Mouse (Mus musculus) limb, embryonic 13.5 days (tissue): Measurements from ENCODE around the gene Nsl1. TPM values are rescaled to one million over a fixed set of nuclear protein-coding genes. Genes with fewer than 3 reads are reported as not detected.

Source experiments
- ATAC-seq: fragments of 200-750 bp; cut with Nextera tagmentation; 2 replicates; pipeline ENCODE4 v1.8.0; 2017; ENCODE audit warnings: low read depth, moderate number of reproducible peaks, moderate TSS enrichment; ENCODE audit not compliant: low FRiP score
- H3K27ac ChIP-seq: fragments of 300-500 bp; sonication (generic); 2 replicates; pipeline ENCODE4 v1.5.1; 2015; ENCODE audit warnings: inconsistent platforms, mild to moderate bottlenecking, moderate library complexity
- H3K27me3 ChIP-seq: fragments of 300-500 bp; sonication (generic); 2 replicates; pipeline ENCODE4 v1.6.1; 2015; ENCODE audit warnings: mild to moderate bottlenecking, inconsistent platforms
- H3K36me3 ChIP-seq: fragments of 300-500 bp; sonication (generic); 2 replicates; pipeline ENCODE4 v1.6.1; 2015; ENCODE audit warnings: inconsistent platforms, mild to moderate bottlenecking, moderate library complexity
- H3K4me1 ChIP-seq: fragments of 300-500 bp; sonication (generic); 2 replicates; pipeline ENCODE4 v1.6.1; 2015; ENCODE audit warnings: inconsistent platforms
- H3K4me2 ChIP-seq: fragments of 300-500 bp; sonication (generic); replicated peaks from 2 replicates; pipeline ENCODE4 v1.6.1; 2015; ENCODE audit warnings: inconsistent platforms, mild to moderate bottlenecking, moderate library complexity
- H3K4me3 ChIP-seq: fragments of 300-500 bp; sonication (generic); 2 replicates; pipeline ENCODE4 v1.5.1; 2015; ENCODE audit warnings: moderate library complexity, mild to moderate bottlenecking, inconsistent platforms
- H3K9ac ChIP-seq: fragments of 300-500 bp; sonication (generic); 2 replicates; pipeline ENCODE4 v1.6.1; 2015; ENCODE audit warnings: mild to moderate bottlenecking, inconsistent platforms
- H3K9me3 ChIP-seq: fragments of 300-500 bp; sonication (generic); 2 replicates; pipeline ENCODE4 v1.6.1; 2016; ENCODE audit warnings: inconsistent platforms
- WGBS: fragments of 180-500 bp; shearing (Covaris S2); methylation state at CpG from one replicate; pipeline ENCODE4 v1.1.7; 2015; 5-methylcytosine and 5-hydroxymethylcytosine counted together
- polyA plus RNA-seq: library from polyadenylated mRNA; unstranded; fragments of >200 nt; fragmentation: Nextera tagmentation; extraction: Ambion mirVana; gene quantifications from 2 replicates; pipeline ENCODE4 v1.2.1, GENCODE M21; 2015

The Nsl1 gene
- polyA plus RNA-seq, 1 experiment from 2014 or later = 24.2 TPM

- H3K36me3 ChIP-seq = peaks cover 4% of the 10 kb centered on the region; the same call in 1 of the 2 replicates
- peak overlapping the region; percentile 64 for H3K4me3 ChIP-seq
- no peak overlapping the region for H3K27ac ChIP-seq
- peaks cover 28% of the 10 kb centered on the region for H3K4me1 ChIP-seq
- peaks cover 6% of the 10 kb centered on the region; the same call in 1 of the 2 replicates for H3K9me3 ChIP-seq
- peaks cover 17% of the 10 kb centered on the region; the same call in 1 of the 2 replicates for H3K27me3 ChIP-seq
- WGBS = 33% methylated on average over 5 of the region's 5 CpGs
- H3K4me2 ChIP-seq = peak overlapping the region; percentile 95
- peak overlapping the region; percentile 71; the same call in 1 of the 2 replicates for H3K9ac ChIP-seq
- ATAC-seq = no peak
Measured at GRCm38 (mm10) chr1:191099114-191099513, 36.3 kb downstream of the Nsl1 start.

GRCm38 (mm10) chr1:191099772-191100291 is 37.0 kb downstream of the Nsl1 start:
- H3K4me3 ChIP-seq = no peak overlapping the region
- peaks cover 4% of the 10 kb centered on the region; the same call in 1 of the 2 replicates for H3K36me3 ChIP-seq
- no peak overlapping the region for H3K27ac ChIP-seq
- H3K4me1 ChIP-seq = peaks cover 28% of the 10 kb centered on the region
- no peak overlapping the region for H3K9ac ChIP-seq
- WGBS = 58% methylated on average over 5 of the region's 5 CpGs
- ATAC-seq = no peak
- H3K27me3 ChIP-seq = peaks cover 17% of the 10 kb centered on the region; the same call in 1 of the 2 replicates
- H3K9me3 ChIP-seq = peaks cover 6% of the 10 kb centered on the region; the same call in 1 of the 2 replicates
- H3K4me2 ChIP-seq = peak overlapping the region; percentile 95

- ATAC-seq = no peak
- Histone ChIP-seq H3K4me1 (peaks cover 18% of the 10 kb centered on the region), H3K27me3 (peaks cover 17% of the 10 kb centered on the region; the same call in 1 of the 2 replicates), H3K36me3 (peaks cover 4% of the 10 kb centered on the region; the same call in 1 of the 2 replicates), H3K4me2 (no peak overlapping the region), H3K4me3 (no peak overlapping the region), H3K9me3 (peaks cover 6% of the 10 kb centered on the region; the same call in 1 of the 2 replicates), H3K27ac (no peak overlapping the region), H3K9ac (no peak overlapping the region)
- 77% methylated on average over 15 of the region's 15 CpGs for WGBS
Measured at GRCm38 (mm10) chr1:191102730-191103370, 40.0 kb downstream of the Nsl1 start.

- H3K36me3 ChIP-seq = peaks cover 10% of the 10 kb centered on the region
- no peak overlapping the region for H3K4me3 ChIP-seq
- no peaks in the 10 kb centered on the region for H3K4me1 ChIP-seq
- 0 out of 2 replicates have a peak, but pooled peaks cover 4% of the 10 kb centered on the region for H3K27me3 ChIP-seq
- H3K9ac ChIP-seq = no peak overlapping the region
- 84% methylated on average over 9 of the region's 9 CpGs for WGBS
- H3K4me2 ChIP-seq = no peak overlapping the region
- H3K9me3 ChIP-seq = peaks cover 6% of the 10 kb centered on the region; the same call in 1 of the 2 replicates
- no peak for ATAC-seq
- H3K27ac ChIP-seq = no peak overlapping the region
Measured at GRCm38 (mm10) chr1:191105246-191105645, 42.4 kb downstream of the Nsl1 start.

GRCm38 (mm10) chr1:191107306-191107705 is 44.5 kb downstream of the Nsl1 start:
- no peak overlapping the region for H3K4me2 ChIP-seq
- H3K4me3 ChIP-seq = no peak overlapping the region
- no peaks in the 10 kb centered on the region for H3K27me3 ChIP-seq
- H3K27ac ChIP-seq = no peak overlapping the region
- ATAC-seq = no peak
- H3K36me3 ChIP-seq = peaks cover 7% of the 10 kb centered on the region; the same call in 1 of the 2 replicates
- 64% methylated on average over 10 of the region's 10 CpGs for WGBS
- no peaks in the 10 kb centered on the region for H3K4me1 ChIP-seq
- no peaks in the 10 kb centered on the region for H3K9me3 ChIP-seq
- H3K9ac ChIP-seq = no peak overlapping the region

GRCm38 (mm10) chr1:191109907-191110306 is 47.1 kb downstream of the Nsl1 start:
- Histone ChIP-seq H3K4me3 (no peak overlapping the region), H3K27ac (no peak overlapping the region), H3K9ac (no peak overlapping the region), H3K4me2 (no peak overlapping the region), H3K9me3 (no peaks in the 10 kb centered on the region), H3K27me3 (no peaks in the 10 kb centered on the region), H3K36me3 (peaks cover 7% of the 10 kb centered on the region; the same call in 1 of the 2 replicates), H3K4me1 (no peaks in the 10 kb centered on the region)
- WGBS = 88% methylated on average over 9 of the region's 9 CpGs
- no peak for ATAC-seq

GRCm38 (mm10) chr1:191111146-191111545 is 48.3 kb downstream of the Nsl1 start:
- Histone ChIP-seq H3K4me1 (no peaks in the 10 kb centered on the region), H3K9me3 (no peaks in the 10 kb centered on the region), H3K9ac (no peak overlapping the region; the same call in 1 of the 2 replicates), H3K27ac (no peak overlapping the region), H3K27me3 (no peaks in the 10 kb centered on the region), H3K4me2 (no peak overlapping the region), H3K36me3 (peaks cover 7% of the 10 kb centered on the region; the same call in 1 of the 2 replicates), H3K4me3 (no peak overlapping the region)
- no peak; the same call in 1 of the 2 replicates for ATAC-seq
- 54% methylated on average over 8 of the region's 8 CpGs for WGBS

- Histone ChIP-seq H3K9ac (no peak overlapping the region), H3K4me2 (no peak overlapping the region), H3K27ac (no peak overlapping the region), H3K4me1 (no peaks in the 10 kb centered on the region), H3K4me3 (no peak overlapping the region), H3K36me3 (no peaks in the 10 kb centered on the region), H3K27me3 (no peaks in the 10 kb centered on the region), H3K9me3 (no peaks in the 10 kb centered on the region)
- no peak for ATAC-seq
- WGBS = 71% methylated on average over 7 of the region's 7 CpGs
Measured at GRCm38 (mm10) chr1:191114868-191115267, 52.1 kb downstream of the Nsl1 start.

- Histone ChIP-seq H3K36me3 (no peaks in the 10 kb centered on the region), H3K27ac (no peak overlapping the region), H3K27me3 (no peaks in the 10 kb centered on the region), H3K4me2 (no peak overlapping the region), H3K9me3 (no peaks in the 10 kb centered on the region), H3K9ac (no peak overlapping the region), H3K4me1 (no peaks in the 10 kb centered on the region), H3K4me3 (no peak overlapping the region)
- 82% methylated on average over 11 of the region's 11 CpGs for WGBS
- no peak for ATAC-seq
Measured at GRCm38 (mm10) chr1:191115514-191116238, 52.9 kb downstream of the Nsl1 start.

GRCm38 (mm10) chr1:191122744-191123143 is 59.9 kb downstream of the Nsl1 start:
- Histone ChIP-seq H3K9me3 (no peaks in the 10 kb centered on the region), H3K27me3 (peaks cover 14% of the 10 kb centered on the region; the same call in 1 of the 2 replicates), H3K9ac (no peak overlapping the region), H3K4me3 (no peak overlapping the region), H3K27ac (no peak overlapping the region), H3K36me3 (no peaks in the 10 kb centered on the region), H3K4me2 (no peak overlapping the region), H3K4me1 (0 out of 2 replicates have a peak, but pooled peaks cover 8% of the 10 kb centered on the region)
- no peak for ATAC-seq
- WGBS = 78% methylated on average over 3 of the region's 3 CpGs

- Histone ChIP-seq H3K27ac (no peak overlapping the region), H3K9ac (no peak overlapping the region), H3K4me3 (no peak overlapping the region), H3K36me3 (no peaks in the 10 kb centered on the region), H3K27me3 (peaks cover 14% of the 10 kb centered on the region; the same call in 1 of the 2 replicates), H3K9me3 (no peaks in the 10 kb centered on the region), H3K4me2 (no peak overlapping the region), H3K4me1 (0 out of 2 replicates have a peak, but pooled peaks cover 8% of the 10 kb centered on the region)
- WGBS = 86% methylated on average over 2 of the region's 2 CpGs
- no peak for ATAC-seq
Measured at GRCm38 (mm10) chr1:191123696-191124095, 60.9 kb downstream of the Nsl1 start.

- Histone ChIP-seq H3K4me3 (no peak overlapping the region), H3K9ac (no peak overlapping the region), H3K27me3 (peaks cover 14% of the 10 kb centered on the region; the same call in 1 of the 2 replicates), H3K9me3 (peaks cover 4% of the 10 kb centered on the region; the same call in 1 of the 2 replicates), H3K27ac (no peak overlapping the region), H3K36me3 (no peaks in the 10 kb centered on the region), H3K4me2 (no peak overlapping the region), H3K4me1 (0 out of 2 replicates have a peak, but pooled peaks cover 8% of the 10 kb centered on the region)
- 71% methylated on average over 4 of the region's 4 CpGs for WGBS
- no peak for ATAC-seq
Measured at GRCm38 (mm10) chr1:191124288-191124687, 61.5 kb downstream of the Nsl1 start.
